ENCODE assay signal across 11 mouse cellular contexts in genomic region chr9:37077063-37077418, GRCm38 (mm10).
DNase-seq lines count a peak whose midpoint lies in the region; ATAC-seq and TF ChIP-seq lines count a peak whose summit lies in the region.
"Had no signal": no experiment of that assay in that cellular context is flagged by ENCODE, and none has a peak within 500 bp of the region (broad histone marks: within the 10 kb centered on the region; RNA-seq: fewer than 3 reads in every experiment).

No protein-coding gene starts in this region.

- no peak for TF ChIP-seq POLR2A in thymus, adult 2 months (IDR thresholded peaks at IDR 0.05; ENCODE audit: control insufficient read depth, extremely low read depth, insufficient read depth, low read length, poor library complexity)

- no peak overlapping the region for H3K27ac ChIP-seq in kidney, embryonic 16.5 days (ENCODE audit: low read length)
- peak overlapping the region; percentile 84 for H3K27ac ChIP-seq in forebrain, embryonic 10.5 days
- H3K27ac ChIP-seq in hindbrain, embryonic 15.5 days (replicated peaks): peak overlapping the region; percentile 74
- H3K27ac ChIP-seq in neural tube, embryonic 12.5 days: peak overlapping the region; percentile 15; the same call in 1 of the 2 replicates
- no peak overlapping the region for H3K27ac ChIP-seq in thymus, adult 2 months (ENCODE audit: control insufficient read depth, insufficient read depth, low read length)
- H3K27ac ChIP-seq: heart, adult 2 months had no signal

- H3K9ac ChIP-seq in kidney, embryonic 16.5 days (replicated peaks; ENCODE audit: low read length): no peak overlapping the region
- H3K9ac ChIP-seq in hindbrain, embryonic 15.5 days: no peak overlapping the region
- H3K9ac ChIP-seq in neural tube, embryonic 12.5 days: no peak overlapping the region

- no peak for DNase-seq in kidney, postnatal 36 days
- DNase-seq in forebrain, embryonic 10.5 days (ENCODE audit: extremely low spot score, low spot score): no peak
- no peak for DNase-seq in thymus, adult 2 months
- no peak for DNase-seq in heart, adult 8-10 months (ENCODE audit: low spot score)
- DNase-seq: adrenal gland, adult 8-10 months; heart, adult 2 months; lung, postnatal 10 days had no signal

- no peaks in the 10 kb centered on the region for H3K36me3 ChIP-seq in kidney, embryonic 16.5 days (ENCODE audit: insufficient read depth, low read length)
- peaks cover 47% of the 10 kb centered on the region for H3K36me3 ChIP-seq in forebrain, embryonic 10.5 days (replicated peaks)
- no peaks in the 10 kb centered on the region for H3K36me3 ChIP-seq in hindbrain, embryonic 15.5 days
- peaks cover 7% of the 10 kb centered on the region; the same call in 1 of the 2 replicates for H3K36me3 ChIP-seq in neural tube, embryonic 12.5 days
- H3K36me3 ChIP-seq in thymus, adult 2 months (ENCODE audit: control insufficient read depth, insufficient read depth, low read length): no peaks in the 10 kb centered on the region

- H3K4me3 ChIP-seq in kidney, embryonic 16.5 days (ENCODE audit: low read length): no peak overlapping the region
- H3K4me3 ChIP-seq in forebrain, embryonic 10.5 days: peak overlapping the region; percentile 28; the same call in 1 of the 2 replicates
- no peak overlapping the region for H3K4me3 ChIP-seq in hindbrain, embryonic 15.5 days
- no peak overlapping the region for H3K4me3 ChIP-seq in neural tube, embryonic 12.5 days
- H3K4me3 ChIP-seq in thymus, adult 2 months (ENCODE audit: control insufficient read depth, insufficient read depth, low read length): no peak overlapping the region
- H3K4me3 ChIP-seq: heart, adult 2 months had no signal

- 0 out of 2 replicates have a peak, but pooled peaks have one; percentile 53 for ATAC-seq in kidney, embryonic 16.5 days (ENCODE audit: low FRiP score, low TSS enrichment)
- peak; percentile 66; the same call in 1 of the 2 replicates for ATAC-seq in hindbrain, embryonic 15.5 days (ENCODE audit: low FRiP score, low read depth)
- ATAC-seq in neural tube, embryonic 12.5 days (ENCODE audit: low FRiP score, low read depth): peak; percentile 56
- no peak for ATAC-seq in activated CD4-positive, CD25-positive, alpha-beta regulatory T cell, adult 4 months

- H3K4me2 ChIP-seq in kidney, embryonic 16.5 days (replicated peaks; ENCODE audit: low read depth, low read length): no peak overlapping the region
- peak overlapping the region; percentile 31 for H3K4me2 ChIP-seq in hindbrain, embryonic 15.5 days
- peak overlapping the region; percentile 23; the same call in 1 of the 2 replicates for H3K4me2 ChIP-seq in neural tube, embryonic 12.5 days (replicated peaks)

- 41% methylated on average over 2 of the region's 2 CpGs for WGBS in kidney, embryonic 16.5 days
- 51% methylated on average over 2 of the region's 2 CpGs for WGBS in forebrain, embryonic 10.5 days
- WGBS in hindbrain, embryonic 15.5 days: 39% methylated on average over 2 of the region's 2 CpGs
- 32% methylated on average over 2 of the region's 2 CpGs for WGBS in neural tube, embryonic 12.5 days
- WGBS in thymus, adult 2 months: 77% methylated on average over 2 of the region's 2 CpGs

- H3K9me3 ChIP-seq in kidney, embryonic 16.5 days (ENCODE audit: low read length): no peaks in the 10 kb centered on the region
- H3K9me3 ChIP-seq in forebrain, embryonic 10.5 days: no peaks in the 10 kb centered on the region
- no peaks in the 10 kb centered on the region for H3K9me3 ChIP-seq in hindbrain, embryonic 15.5 days
- H3K9me3 ChIP-seq in neural tube, embryonic 12.5 days: no peaks in the 10 kb centered on the region

- peaks cover 16% of the 10 kb centered on the region for H3K4me1 ChIP-seq in kidney, embryonic 16.5 days (ENCODE audit: insufficient read depth, low read length)
- peaks cover 46% of the 10 kb centered on the region for H3K4me1 ChIP-seq in forebrain, embryonic 10.5 days
- peaks cover 35% of the 10 kb centered on the region for H3K4me1 ChIP-seq in hindbrain, embryonic 15.5 days (replicated peaks)
- peaks cover 36% of the 10 kb centered on the region for H3K4me1 ChIP-seq in neural tube, embryonic 12.5 days
- no peaks in the 10 kb centered on the region for H3K4me1 ChIP-seq in thymus, adult 2 months (replicated peaks; ENCODE audit: control insufficient read depth, insufficient read depth, low read length)

- H3K27me3 ChIP-seq in kidney, embryonic 16.5 days (ENCODE audit: insufficient read depth, low read length): peaks cover 5% of the 10 kb centered on the region; the same call in 1 of the 2 replicates
- no peaks in the 10 kb centered on the region for H3K27me3 ChIP-seq in forebrain, embryonic 10.5 days (ENCODE audit: poor library complexity, severe bottlenecking)
- H3K27me3 ChIP-seq in hindbrain, embryonic 15.5 days: no peaks in the 10 kb centered on the region
- H3K27me3 ChIP-seq in neural tube, embryonic 12.5 days (replicated peaks): no peaks in the 10 kb centered on the region
- H3K27me3 ChIP-seq in thymus, adult 2 months (ENCODE audit: control insufficient read depth, insufficient read depth, low read length): no peaks in the 10 kb centered on the region

- TF ChIP-seq CTCF in thymus, adult 2 months (IDR thresholded peaks at IDR 0.05; ENCODE audit: borderline replicate concordance, control insufficient read depth, extremely low read depth, insufficient read depth, low read length, poor library complexity): no peak

Comparison
In these comparisons a context has a peak if more than half of its experiments do, and no peak if none do; other contexts are left out.
1. H3K27ac ChIP-seq: peak in forebrain, embryonic 10.5 days (single experiment), hindbrain, embryonic 15.5 days (single experiment) and neural tube, embryonic 12.5 days (single experiment); none in kidney, embryonic 16.5 days (single experiment) and thymus, adult 2 months (single experiment).